Mouse (Mus musculus): ENCODE data around the gene Mchr1.

The Mchr1 gene

GRCm38 (mm10) chr15:81227275-81227674, 8.0 kb upstream of the Mchr1 start:
- DNase-seq (ENCODE audit: low spot score) = no peak

- no peak for DNase-seq (ENCODE audit: low spot score)
Measured at GRCm38 (mm10) chr15:81228258-81228657, 7.0 kb upstream of the Mchr1 start.

DNA sequence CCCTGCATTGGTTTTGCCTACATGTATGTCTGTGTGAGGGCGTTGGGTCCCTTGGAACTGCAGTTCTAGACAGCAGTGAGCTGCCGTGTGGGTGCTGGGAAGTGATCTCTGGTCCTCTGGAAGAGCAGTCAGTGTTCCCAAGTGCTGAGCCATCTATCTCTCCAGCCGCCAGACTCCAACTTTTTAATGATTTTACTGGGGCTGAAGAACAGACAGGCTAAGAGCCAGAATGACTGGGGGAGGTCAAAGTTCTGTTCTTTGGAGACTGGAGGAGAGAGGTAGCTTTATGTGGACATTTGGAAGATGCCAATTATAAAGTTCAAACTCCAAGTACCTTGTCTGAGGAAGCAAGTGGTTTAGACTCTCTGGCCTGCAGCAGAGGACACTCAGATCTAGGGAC, 5.5 kb upstream of the Mchr1 start:
- DNase-seq (ENCODE audit: low spot score) = no peak

- no peak for DNase-seq (ENCODE audit: low spot score)
Measured at GRCm38 (mm10) chr15:81231325-81231724, 4.0 kb upstream of the Mchr1 start.

- DNase-seq (ENCODE audit: low spot score) = no peak
Measured at GRCm38 (mm10) chr15:81236062-81236461, 763 bp downstream of the Mchr1 start.

DNA sequence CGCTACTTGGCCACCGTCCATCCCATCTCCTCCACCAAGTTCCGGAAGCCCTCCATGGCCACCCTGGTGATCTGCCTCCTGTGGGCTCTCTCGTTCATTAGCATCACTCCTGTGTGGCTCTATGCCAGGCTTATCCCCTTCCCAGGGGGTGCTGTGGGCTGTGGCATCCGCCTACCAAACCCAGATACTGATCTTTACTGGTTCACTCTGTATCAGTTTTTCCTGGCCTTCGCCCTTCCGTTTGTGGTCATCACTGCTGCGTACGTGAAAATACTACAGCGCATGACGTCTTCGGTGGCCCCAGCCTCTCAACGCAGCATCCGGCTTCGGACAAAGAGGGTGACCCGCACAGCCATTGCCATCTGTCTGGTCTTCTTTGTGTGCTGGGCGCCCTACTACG, 2.2 kb downstream of the Mchr1 start:
- DNase-seq (ENCODE audit: low spot score) = no peak

GRCm38 (mm10) chr15:81239261-81239660, 4.0 kb downstream of the Mchr1 start:
- DNase-seq (ENCODE audit: low spot score) = no peak

DNA sequence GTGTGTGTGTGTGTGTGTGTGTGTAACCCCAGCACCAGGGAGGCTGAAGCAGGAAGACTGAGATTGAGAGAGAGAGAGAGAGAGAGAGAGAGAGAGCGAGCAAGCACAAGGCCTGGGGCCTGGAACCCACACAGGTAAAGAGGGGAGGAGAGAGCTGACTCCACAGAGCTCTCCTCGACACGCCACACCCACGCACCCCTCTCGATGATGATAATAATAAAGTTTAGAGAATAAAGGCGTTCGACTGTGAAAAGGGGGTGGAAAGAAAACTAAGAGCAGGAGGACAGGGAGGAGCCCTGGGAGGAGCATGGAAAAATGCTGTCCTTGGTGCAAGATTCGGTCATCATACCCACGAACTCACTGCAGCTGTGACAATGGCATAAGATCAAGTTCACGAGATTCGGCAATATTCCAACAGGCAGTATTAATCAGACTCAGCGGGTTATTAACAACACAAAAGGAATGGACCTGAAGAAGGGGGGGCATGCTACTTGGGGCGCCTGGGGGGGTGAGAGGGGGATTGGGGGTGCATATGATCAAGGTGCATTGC, 4.6 kb downstream of the Mchr1 start:
- DNase-seq (ENCODE audit: low spot score) = no peak

DNA sequence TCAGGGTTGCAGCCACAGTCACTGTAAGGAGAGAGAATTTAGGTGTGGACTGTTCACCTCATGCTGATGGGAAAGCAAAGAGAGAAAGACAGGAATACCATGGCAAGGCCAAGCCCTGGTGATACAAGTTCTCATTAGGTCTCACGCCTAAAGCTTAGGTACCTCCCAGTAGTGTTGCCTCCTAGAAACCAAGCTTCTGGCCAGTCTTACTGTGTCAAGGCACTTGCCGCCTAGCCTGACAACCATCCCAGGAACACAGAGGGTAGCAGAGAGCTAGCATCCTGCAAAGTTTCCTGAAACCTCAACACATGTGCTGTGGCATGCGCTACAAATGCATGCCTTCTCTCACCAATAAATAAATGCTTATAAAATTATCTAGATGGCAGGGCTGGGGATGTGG, 11.6 kb downstream of the Mchr1 start:
- DNase-seq (ENCODE audit: low spot score) = no peak

DNA sequence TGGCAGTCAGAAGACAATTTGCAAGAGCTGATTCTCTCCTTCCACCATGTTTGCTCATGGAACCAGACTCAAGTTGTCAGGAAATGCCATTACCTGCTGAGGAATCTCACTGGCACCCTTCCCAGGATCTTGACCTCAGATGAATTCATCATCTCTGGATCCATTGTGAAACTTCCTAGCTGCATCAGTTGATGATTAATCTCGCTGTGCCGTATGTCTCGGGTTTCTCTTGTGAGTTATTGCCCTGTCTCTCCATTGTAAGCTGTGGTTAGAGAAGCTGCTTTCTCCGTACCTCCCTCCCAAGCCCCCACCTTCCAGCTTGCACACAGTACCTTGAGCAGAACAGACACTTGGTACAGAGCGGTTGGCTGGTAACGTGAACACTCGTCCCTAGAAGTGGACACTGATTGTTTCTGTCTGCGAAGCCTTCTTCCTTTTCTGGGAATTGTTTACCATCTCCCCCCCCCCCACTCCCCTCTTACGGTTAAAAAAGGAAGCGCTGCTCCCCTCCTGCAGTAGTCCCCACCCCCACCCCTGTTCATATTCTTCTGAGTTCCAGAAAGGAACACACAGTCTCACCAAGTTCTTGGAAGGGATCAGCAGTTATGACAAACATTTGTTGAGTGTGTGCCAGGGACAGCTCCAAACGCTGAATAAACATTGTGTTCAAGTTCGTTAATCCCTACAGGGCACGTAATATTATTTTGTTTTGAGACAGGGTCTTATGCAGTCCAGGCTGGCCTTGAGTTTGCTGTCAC, 12.5 kb downstream of the Mchr1 start:
- no peak for DNase-seq (ENCODE audit: low spot score)

DNA sequence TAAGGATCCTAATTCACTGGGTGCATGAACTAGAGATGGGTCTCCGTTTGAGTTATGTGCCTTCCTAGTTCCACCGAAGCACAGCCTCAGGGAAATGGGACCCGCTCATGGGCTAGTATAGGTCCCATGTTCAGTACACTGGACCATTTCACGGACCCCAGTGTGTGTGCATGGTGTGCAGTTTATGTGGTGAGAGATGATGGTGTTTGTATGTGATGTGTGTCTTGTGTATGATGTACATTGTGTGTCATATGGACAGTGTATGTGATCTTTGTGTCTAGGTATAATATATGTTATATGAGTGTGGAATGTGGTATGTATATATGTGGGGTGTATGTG, 13.0 kb downstream of the Mchr1 start:
- DNase-seq (ENCODE audit: low spot score) = no peak

DNA sequence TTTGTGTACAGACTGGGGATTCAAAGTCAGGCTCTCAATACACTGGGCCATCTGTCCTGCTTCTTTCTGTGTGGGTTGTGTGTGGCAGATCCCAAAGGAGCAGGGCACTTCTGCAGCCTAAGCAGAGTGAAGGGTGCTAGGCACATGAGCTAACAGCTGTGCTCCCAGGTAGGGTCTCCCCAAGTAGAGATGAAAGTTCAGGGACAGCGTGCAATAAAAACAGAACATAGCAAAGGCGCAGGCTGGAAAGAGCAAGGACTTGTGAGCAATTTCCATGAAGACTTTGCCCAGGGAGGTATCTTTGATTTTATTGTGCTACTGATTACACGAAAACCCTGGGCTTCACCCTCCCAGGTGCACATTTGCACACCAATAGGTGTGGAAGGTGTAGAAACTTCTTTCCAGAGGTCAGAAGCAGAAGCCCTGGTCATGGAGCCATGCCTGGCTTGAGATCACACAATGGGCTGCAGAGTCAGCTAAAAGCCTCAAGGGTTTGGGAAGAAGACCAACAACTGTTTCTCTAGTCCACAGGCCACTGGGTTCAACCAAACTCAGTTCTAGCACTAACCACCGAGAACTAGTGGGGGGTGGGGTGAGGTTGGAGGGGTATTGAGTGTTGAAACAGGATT, 13.8 kb downstream of the Mchr1 start:
- DNase-seq (ENCODE audit: low spot score) = no peak

DNA sequence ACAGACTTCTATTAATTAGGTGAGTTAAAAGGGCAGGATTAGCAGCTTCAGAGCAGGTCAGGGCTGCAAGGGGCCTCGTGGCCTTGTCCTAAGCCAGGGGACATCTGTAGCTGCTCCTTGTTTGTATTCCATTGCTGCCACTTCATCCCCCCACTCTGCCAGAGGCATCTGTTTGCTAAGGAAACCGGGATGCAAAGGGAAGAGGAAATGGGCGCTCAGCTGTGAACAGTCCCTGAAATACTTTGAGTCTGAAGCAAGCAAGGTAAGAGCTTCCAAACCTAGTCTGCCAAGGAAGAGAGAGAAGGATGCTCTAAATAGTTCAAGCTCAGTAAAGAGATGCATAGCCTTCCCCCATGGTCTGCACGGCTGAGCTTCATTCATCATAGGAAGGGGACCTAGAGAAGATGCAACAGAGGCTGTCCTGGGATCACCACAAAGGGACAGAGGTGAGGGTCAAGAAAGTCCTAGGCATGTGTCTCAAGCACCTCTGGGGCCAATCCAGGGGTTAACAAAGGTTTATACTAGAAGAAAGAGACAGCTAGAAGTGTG, 17.4 kb downstream of the Mchr1 start:
- DNase-seq (ENCODE audit: low spot score) = no peak

DNA sequence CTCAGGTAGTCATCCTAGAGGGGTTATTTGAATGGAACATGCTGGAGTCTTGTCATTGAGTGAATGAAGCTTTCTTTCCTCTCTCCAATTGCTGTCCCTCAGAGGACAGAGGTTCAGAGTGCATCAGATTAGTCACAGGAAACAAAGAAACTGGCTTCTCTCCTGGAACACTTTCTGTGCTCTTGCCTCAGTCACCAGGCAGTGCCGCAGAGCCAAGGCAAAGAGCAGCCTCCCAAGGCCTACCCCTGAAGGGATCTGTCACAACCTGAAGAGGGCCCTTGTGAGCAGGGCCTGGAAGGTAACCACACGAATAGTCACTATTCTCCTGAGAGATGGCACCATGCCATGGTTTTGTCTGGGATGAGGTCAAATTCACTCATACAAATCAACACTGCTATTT, 18.3 kb downstream of the Mchr1 start:
- no peak for DNase-seq (ENCODE audit: low spot score)

GRCm38 (mm10) chr15:81254113-81254640, 18.9 kb downstream of the Mchr1 start:
- no peak for DNase-seq (ENCODE audit: low spot score)

DNA sequence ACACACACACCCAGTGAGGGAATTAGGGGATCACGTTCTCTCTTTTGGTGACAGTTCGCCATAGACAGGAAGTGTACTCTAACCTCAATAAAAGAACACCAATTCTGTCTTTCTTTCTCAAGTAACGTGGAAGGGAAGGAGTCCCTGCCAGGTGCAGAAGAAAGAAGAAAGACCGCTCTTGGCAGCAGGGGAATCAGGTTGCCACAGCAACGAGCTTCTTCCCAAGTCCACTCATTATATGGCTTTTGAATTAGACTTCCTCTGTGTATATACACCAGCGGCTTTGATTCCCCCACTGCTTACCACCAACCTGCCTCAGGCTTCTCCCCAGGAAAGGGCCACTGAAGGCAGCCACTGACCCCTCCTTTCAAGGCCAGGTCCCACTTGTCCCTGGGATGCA, 19.8 kb downstream of the Mchr1 start:
- no peak for DNase-seq (ENCODE audit: low spot score)

- DNase-seq (ENCODE audit: low spot score) = no peak
Measured at GRCm38 (mm10) chr15:81258296-81258695, 23.0 kb downstream of the Mchr1 start.

- DNase-seq (ENCODE audit: low spot score) = no peak
Measured at GRCm38 (mm10) chr15:81259304-81259703, 24.0 kb downstream of the Mchr1 start.

GRCm38 (mm10) chr15:81260208-81260607, 24.9 kb downstream of the Mchr1 start:
- no peak for DNase-seq (ENCODE audit: low spot score)

- DNase-seq (ENCODE audit: low spot score) = no peak
Measured at GRCm38 (mm10) chr15:81264392-81265095, 29.2 kb downstream of the Mchr1 start.

DNA sequence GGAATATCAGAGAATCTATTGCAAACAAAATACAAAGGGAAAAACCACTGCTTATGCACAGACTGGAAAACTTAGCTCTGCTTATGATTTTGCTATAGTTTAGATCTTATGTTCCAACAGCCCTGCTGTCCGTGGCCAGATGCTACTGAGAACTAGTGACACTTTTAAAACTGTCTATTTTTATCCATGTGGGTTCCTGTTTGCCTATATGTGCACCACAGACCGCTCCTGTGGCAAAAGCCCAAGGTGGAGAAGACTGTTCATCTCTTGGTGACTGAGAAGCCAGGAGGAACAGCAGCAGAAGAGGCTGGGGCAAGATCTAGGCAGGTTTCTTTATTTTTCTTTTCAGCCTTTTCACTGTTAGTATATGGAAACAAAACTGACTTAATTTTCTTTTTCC, 32.1 kb downstream of the Mchr1 start:
- DNase-seq (ENCODE audit: low spot score) = no peak

- DNase-seq (ENCODE audit: low spot score) = no peak
Measured at GRCm38 (mm10) chr15:81272305-81273053, 37.2 kb downstream of the Mchr1 start.
